Mouse (Mus musculus): ENCODE results near the gene Nlrp1b. TPM values are rescaled to one million over a fixed set of nuclear protein-coding genes. Genes with fewer than 3 reads are reported as not detected.

The Nlrp1b gene
- polyA plus RNA-seq, 1 experiment, result 0.13 TPM

DNA sequence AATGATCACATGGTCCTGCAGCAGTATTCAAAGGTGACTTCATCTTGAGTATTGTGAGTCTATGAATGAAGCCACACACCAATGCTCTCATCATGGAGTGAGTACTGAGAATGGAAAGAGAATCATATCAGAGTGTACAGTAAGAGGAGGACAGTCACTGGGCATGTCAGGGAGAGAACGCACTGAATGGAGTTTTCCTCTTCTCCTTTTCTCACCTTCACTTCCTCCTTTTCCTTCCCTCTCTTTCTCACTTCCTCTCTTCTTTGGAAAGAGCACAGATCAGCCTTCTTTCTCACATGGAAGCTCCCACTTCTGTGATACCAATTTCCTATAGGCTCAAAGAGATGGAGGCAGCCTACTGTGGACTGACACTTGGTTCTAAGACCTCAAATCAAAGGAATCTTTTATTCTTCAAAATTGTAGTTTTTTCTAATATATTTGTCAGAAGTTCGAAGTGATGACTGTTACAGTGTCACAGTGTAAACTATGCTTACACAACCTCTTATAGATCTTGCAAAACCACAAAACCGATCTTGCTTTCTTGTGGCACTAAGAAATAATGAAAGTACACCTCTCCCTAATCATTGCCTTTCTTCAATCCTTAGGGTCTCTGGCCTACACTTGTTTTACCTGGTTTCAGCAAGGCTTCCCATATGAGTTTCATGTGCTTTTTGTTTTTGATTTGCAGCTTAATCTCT, 70.9 kb downstream of the Nlrp1b start:
- Histone ChIP-seq H3K27me3 (ENCODE audit: control insufficient read depth, insufficient read depth, low read length) (no peaks in the 10 kb centered on the region), H3K4me1 (ENCODE audit: control insufficient read depth, insufficient read depth, low read length) (no peaks in the 10 kb centered on the region), H3K4me3 (replicated peaks; ENCODE audit: insufficient read depth, low read depth, low read length) (no peak overlapping the region), H3K27ac (ENCODE audit: insufficient read depth, low read length) (no peak overlapping the region)
- WGBS, result 69% methylated on average over 3 of the region's 3 CpGs
- DNase-seq, result no peak
- TF ChIP-seq CTCF (IDR thresholded peaks at IDR 0.05; ENCODE audit: borderline replicate concordance, insufficient read depth, low read depth, low read length) (no peak), POLR2A (IDR thresholded peaks at IDR 0.05; ENCODE audit: borderline replicate concordance, insufficient read depth, low read length) (no peak)

- 85% methylated on average over 1 of the region's 1 CpGs for WGBS
- no peak overlapping the region for H3K4me3 ChIP-seq (replicated peaks; ENCODE audit: insufficient read depth, low read depth, low read length)
- TF ChIP-seq CTCF (IDR thresholded peaks at IDR 0.05; ENCODE audit: borderline replicate concordance, insufficient read depth, low read depth, low read length) (no peak), POLR2A (IDR thresholded peaks at IDR 0.05; ENCODE audit: borderline replicate concordance, insufficient read depth, low read length) (no peak)
Observed at GRCm38 (mm10) chr11:71155272-71155671, 75.3 kb downstream of the Nlrp1b start.

DNA sequence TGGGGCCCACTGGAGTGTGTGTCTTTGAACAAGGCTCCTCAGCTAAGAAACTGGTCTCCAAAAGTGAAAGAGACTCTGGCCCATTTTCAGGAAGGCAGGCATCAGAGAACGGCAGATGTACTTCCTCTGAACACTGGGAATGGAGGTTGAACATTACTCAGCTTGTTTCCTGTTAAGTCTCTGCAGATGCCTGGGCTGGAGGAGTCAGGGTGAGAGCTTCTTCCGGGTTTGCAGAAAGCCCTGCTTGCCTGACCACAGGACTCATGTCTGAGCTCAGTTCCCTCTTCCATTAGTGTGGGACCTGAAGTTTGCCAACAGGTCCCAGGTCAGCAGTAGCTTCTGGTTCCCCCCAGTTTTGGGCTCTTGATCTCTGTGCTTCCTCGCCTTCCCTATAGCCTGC, 85.9 kb downstream of the Nlrp1b start, which contains the start of gene Nlrp1a:
TSS of gene Nlrp1a (minus strand) at position 44 of the 400 bp plus-strand sequence.
- no peak for TF ChIP-seq POLR2A (IDR thresholded peaks at IDR 0.05; ENCODE audit: borderline replicate concordance, insufficient read depth, low read length)
- no peak for TF ChIP-seq CTCF (IDR thresholded peaks at IDR 0.05; ENCODE audit: borderline replicate concordance, insufficient read depth, low read depth, low read length)
- no peak for DNase-seq
- no peaks in the 10 kb centered on the region for H3K27me3 ChIP-seq (ENCODE audit: control insufficient read depth, insufficient read depth, low read length)
- no peak within 1 kb of the TSS for H3K27ac ChIP-seq (ENCODE audit: insufficient read depth, low read length)
- H3K4me3 ChIP-seq (replicated peaks; ENCODE audit: insufficient read depth, low read depth, low read length), result no peak within 1 kb of the TSS
- WGBS, result 75% methylated on average over 3 of the region's 3 CpGs
- no peaks in the 10 kb centered on the region for H3K4me1 ChIP-seq (ENCODE audit: control insufficient read depth, insufficient read depth, low read length)

More at GRCm38 (mm10) chr11:71155272-71155671, 75.3 kb downstream of the Nlrp1b start:
- Histone ChIP-seq H3K4me1 (ENCODE audit: control insufficient read depth, insufficient read depth, low read length) (no peaks in the 10 kb centered on the region), H3K27me3 (ENCODE audit: control insufficient read depth, insufficient read depth, low read length) (no peaks in the 10 kb centered on the region), H3K27ac (ENCODE audit: insufficient read depth, low read length) (no peak overlapping the region)
- no peak for DNase-seq

- Histone ChIP-seq H3K4me3 (replicated peaks; ENCODE audit: insufficient read depth, low read depth, low read length) (no peak overlapping the region), H3K27me3 (ENCODE audit: control insufficient read depth, insufficient read depth, low read length) (no peaks in the 10 kb centered on the region), H3K4me1 (ENCODE audit: control insufficient read depth, insufficient read depth, low read length) (no peaks in the 10 kb centered on the region), H3K27ac (ENCODE audit: insufficient read depth, low read length) (no peak overlapping the region)
- 84% methylated on average over 1 of the region's 1 CpGs for WGBS
- TF ChIP-seq CTCF (IDR thresholded peaks at IDR 0.05; ENCODE audit: borderline replicate concordance, insufficient read depth, low read depth, low read length) (no peak), POLR2A (IDR thresholded peaks at IDR 0.05; ENCODE audit: borderline replicate concordance, insufficient read depth, low read length) (no peak)
- DNase-seq, result no peak
Observed at GRCm38 (mm10) chr11:71142031-71142430, 88.5 kb downstream of the Nlrp1b start.

DNA sequence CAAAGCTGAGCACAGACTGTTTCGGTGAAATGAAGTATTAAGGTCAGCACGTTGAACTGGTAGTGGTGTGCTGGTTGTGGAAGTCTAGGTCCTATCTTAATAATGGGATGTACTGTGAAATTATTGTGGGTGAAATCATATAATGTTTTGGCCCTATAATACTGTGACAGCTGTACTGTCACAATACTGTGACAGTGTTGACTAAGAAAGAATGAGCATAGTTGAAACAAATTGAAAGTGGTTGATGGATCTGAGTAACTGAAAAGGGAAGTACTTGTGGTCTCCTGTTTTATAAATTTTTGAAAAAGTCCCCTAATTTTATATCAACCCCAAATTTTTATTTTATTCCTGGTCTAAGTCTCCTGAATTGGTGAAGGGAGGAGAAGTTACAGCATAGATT, 123.4 kb downstream of the Nlrp1b start:
- WGBS, result 84% methylated on average over 2 of the region's 2 CpGs
- DNase-seq, result no peak
- no peak overlapping the region for H3K27ac ChIP-seq (ENCODE audit: insufficient read depth, low read length)
- H3K27me3 ChIP-seq (ENCODE audit: control insufficient read depth, insufficient read depth, low read length), result no peaks in the 10 kb centered on the region
- no peak overlapping the region for H3K4me3 ChIP-seq (replicated peaks; ENCODE audit: insufficient read depth, low read depth, low read length)
- TF ChIP-seq CTCF (IDR thresholded peaks at IDR 0.05; ENCODE audit: borderline replicate concordance, insufficient read depth, low read depth, low read length) (no peak), POLR2A (IDR thresholded peaks at IDR 0.05; ENCODE audit: borderline replicate concordance, insufficient read depth, low read length) (no peak)
- H3K4me1 ChIP-seq (ENCODE audit: control insufficient read depth, insufficient read depth, low read length), result no peaks in the 10 kb centered on the region

DNA sequence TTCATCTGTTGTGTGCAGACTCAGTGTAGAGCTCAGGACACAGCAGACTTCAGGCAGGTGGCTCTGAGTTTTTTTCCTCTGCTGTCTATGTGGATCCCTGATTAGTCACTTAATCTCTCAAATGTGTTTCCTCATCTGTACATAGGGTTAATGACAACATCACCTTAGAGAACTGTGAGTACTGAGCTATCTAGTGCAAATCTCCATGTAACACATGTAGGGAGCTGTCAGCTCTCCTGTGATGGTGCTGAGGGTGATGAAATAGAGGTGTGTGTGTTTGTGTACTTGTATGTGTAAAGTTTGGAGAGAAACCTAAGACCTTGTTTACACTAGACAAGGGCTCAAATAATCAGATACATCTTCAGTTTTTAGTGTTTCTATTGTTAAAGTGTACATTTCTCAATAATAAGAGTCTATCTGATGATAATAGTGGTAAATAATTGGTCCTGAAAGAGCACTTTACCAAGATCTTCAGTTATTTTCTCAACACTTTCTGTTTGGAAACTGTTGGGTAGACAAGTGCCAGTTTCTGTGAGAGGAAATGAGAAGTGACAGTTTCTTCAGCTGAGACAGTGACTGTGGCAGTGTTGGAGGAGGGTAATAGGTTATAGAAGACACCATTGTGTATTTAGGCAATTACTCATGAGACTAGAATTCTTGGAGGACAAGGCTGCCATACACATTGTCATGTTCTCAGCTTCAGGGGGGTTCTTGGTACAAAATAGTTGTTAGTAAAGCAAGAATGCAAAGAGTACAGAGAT, 124.1 kb downstream of the Nlrp1b start:
- Histone ChIP-seq H3K27ac (ENCODE audit: insufficient read depth, low read length) (no peak overlapping the region), H3K27me3 (ENCODE audit: control insufficient read depth, insufficient read depth, low read length) (no peaks in the 10 kb centered on the region), H3K4me3 (replicated peaks; ENCODE audit: insufficient read depth, low read depth, low read length) (no peak overlapping the region), H3K4me1 (ENCODE audit: control insufficient read depth, insufficient read depth, low read length) (no peaks in the 10 kb centered on the region)
- no peak for DNase-seq
- no peak for TF ChIP-seq POLR2A (IDR thresholded peaks at IDR 0.05; ENCODE audit: borderline replicate concordance, insufficient read depth, low read length)
- TF ChIP-seq CTCF (IDR thresholded peaks at IDR 0.05; ENCODE audit: borderline replicate concordance, insufficient read depth, low read depth, low read length), result no peak

GRCm38 (mm10) chr11:71103931-71104330, 126.6 kb downstream of the Nlrp1b start:
- no peaks in the 10 kb centered on the region for H3K4me1 ChIP-seq (ENCODE audit: control insufficient read depth, insufficient read depth, low read length)
- no peak overlapping the region for H3K27ac ChIP-seq (ENCODE audit: insufficient read depth, low read length)
- no peak for TF ChIP-seq CTCF (IDR thresholded peaks at IDR 0.05; ENCODE audit: borderline replicate concordance, insufficient read depth, low read depth, low read length)
- no peak for TF ChIP-seq POLR2A (IDR thresholded peaks at IDR 0.05; ENCODE audit: borderline replicate concordance, insufficient read depth, low read length)

More at GRCm38 (mm10) chr11:71103931-71104330, 126.6 kb downstream of the Nlrp1b start:
- Histone ChIP-seq H3K27me3 (ENCODE audit: control insufficient read depth, insufficient read depth, low read length) (no peaks in the 10 kb centered on the region), H3K4me3 (replicated peaks; ENCODE audit: insufficient read depth, low read depth, low read length) (no peak overlapping the region)
- no peak for DNase-seq

Other genes with a start within 250 kb of the Nlrp1b start
- 102 and 107 TPM in 2 replicates for gene C1qbp, start 247.7 kb downstream of the Nlrp1b start, polyA plus RNA-seq (2012; rRNA removed)
- gene Dhx33, start 226.3 kb downstream of the Nlrp1b start, polyA plus RNA-seq (2012; rRNA removed), result 22.1 and 25.5 TPM in 2 replicates
- gene Mis12, start 211.1 kb downstream of the Nlrp1b start, polyA plus RNA-seq (2012; rRNA removed), result 13.7 and 15.2 TPM in 2 replicates
- gene Derl2, start 210.9 kb downstream of the Nlrp1b start, polyA plus RNA-seq (2012; rRNA removed), result 16.9 and 17.3 TPM in 2 replicates
- gene 6330403K07Rik, start 197.2 kb downstream of the Nlrp1b start, polyA plus RNA-seq (2012; rRNA removed), result 161 and 184 TPM in 2 replicates
- not detected in 2 replicates for gene Nlrp1a, start 86.0 kb downstream of the Nlrp1b start, polyA plus RNA-seq (2012; rRNA removed)